Mouse (Mus musculus) olfactory bulb, adult 2 months (tissue): Measurements from ENCODE around the gene Mei1. TPM values are rescaled to one million over a fixed set of nuclear protein-coding genes. Genes with fewer than 3 reads are reported as not detected.

Experiments
- H3K27ac ChIP-seq: fragments of 200-500 bp; 2 replicates; pipeline ENCODE4 v1.5.1; 2012; ENCODE audit warnings: low read depth, low read length; ENCODE audit not compliant: insufficient read depth
- H3K4me1 ChIP-seq: fragments of 200-500 bp; 2 replicates; pipeline ENCODE4 v1.6.1; 2012; ENCODE audit warnings: low read length; ENCODE audit not compliant: control insufficient read depth, insufficient read depth
- H3K4me3 ChIP-seq: fragments of 200-500 bp; 2 replicates; pipeline ENCODE4 v1.5.1; 2012; ENCODE audit warnings: mild to moderate bottlenecking, low read depth, low read length, moderate library complexity; ENCODE audit not compliant: insufficient read depth
- CTCF ChIP-seq: fragments of 200-500 bp; IDR thresholded peaks from 2 replicates; pipeline ENCODE4 v1.5.1; 2012; ENCODE audit warnings: low read depth, mild to moderate bottlenecking, low read length, moderate library complexity; ENCODE audit not compliant: insufficient read depth
- POLR2A ChIP-seq: fragments of 200-500 bp; IDR thresholded peaks from 2 replicates; pipeline ENCODE4 v1.6.1; 2012; ENCODE audit warnings: mild to moderate bottlenecking, low read depth, low read length, moderate library complexity; ENCODE audit not compliant: insufficient read depth
- WGBS: fragments of 180-500 bp; shearing (Covaris S2); methylation state at CpG from one replicate; pipeline ENCODE4 v1.1.7; 2018; 5-methylcytosine and 5-hydroxymethylcytosine counted together
- polyA plus RNA-seq: library from polyadenylated mRNA; stranded (reverse); fragments of >200 nt; gene quantifications from 2 replicates; pipeline ENCODE4 v1.2.4, GENCODE M21; 2012; ENCODE audit warnings: low replicate concordance; ENCODE audit not compliant: missing spikeins, insufficient read depth, insufficient read length

Gene Mei1
- not detected in 2 replicates for polyA plus RNA-seq

DNA sequence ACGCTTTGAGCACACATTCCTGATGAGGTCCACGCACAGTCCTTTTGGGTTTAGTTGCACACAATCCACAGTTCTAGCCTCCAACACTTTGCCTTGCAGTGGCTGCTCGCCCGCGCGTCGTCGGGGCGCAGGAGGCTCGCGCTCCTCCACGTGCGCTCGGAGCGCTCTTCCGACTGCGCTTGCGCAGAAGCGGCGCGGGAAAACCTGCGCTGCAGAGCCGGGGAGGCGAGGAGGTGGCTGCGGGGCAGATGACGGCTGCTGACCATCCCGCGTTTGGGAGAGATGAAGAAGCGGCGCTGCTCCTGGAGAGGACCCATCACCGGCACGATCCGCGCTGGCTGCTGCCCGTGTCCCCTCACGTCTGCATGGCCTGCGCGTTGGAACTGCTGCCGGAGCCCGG lies at the start of gene Mei1:
TSS of gene Mei1 (plus strand) at position 99 of the 400 bp plus-strand sequence.
- 27% methylated on average over 40 of the region's 40 CpGs for WGBS
- H3K27ac ChIP-seq: no peak within 1 kb of the TSS
- H3K4me3 ChIP-seq: no peak within 1 kb of the TSS
- peaks cover 3% of the 10 kb centered on the region; the same call in 1 of the 2 replicates for H3K4me1 ChIP-seq
- TF ChIP-seq POLR2A (no peak), CTCF (no peak)

DNA sequence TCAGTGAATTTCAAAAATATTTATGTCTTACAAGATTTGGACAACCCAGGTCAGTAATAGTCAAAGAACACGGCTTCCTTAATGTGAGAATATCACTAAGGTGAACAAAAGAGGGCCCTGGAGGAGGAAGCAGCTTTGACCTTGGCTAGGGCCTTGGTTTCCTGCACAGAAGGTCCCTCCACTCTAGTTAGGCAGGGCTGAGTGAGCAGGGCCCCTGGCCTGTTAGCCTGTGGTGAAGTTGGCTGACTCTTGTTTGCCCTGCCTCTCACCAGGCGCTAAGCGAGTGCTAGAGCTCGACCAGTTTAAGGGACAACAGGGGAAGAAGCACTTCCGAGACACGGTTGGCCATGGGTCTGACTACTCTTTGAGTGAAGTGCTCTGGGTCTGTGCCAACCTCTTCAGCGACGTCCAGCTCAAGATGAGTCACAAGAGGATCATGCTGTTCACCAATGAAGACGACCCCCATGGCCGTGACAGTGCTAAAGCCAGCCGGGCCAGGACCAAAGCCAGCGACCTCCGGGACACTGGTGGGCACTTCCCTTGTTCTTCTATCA lies 47.2 kb upstream of the Mei1 start:
- TF ChIP-seq CTCF: no peak
- no peak for TF ChIP-seq POLR2A
- no peaks in the 10 kb centered on the region for H3K4me1 ChIP-seq
- no peak overlapping the region for H3K27ac ChIP-seq
- 73% methylated on average over 13 of the region's 13 CpGs for WGBS
- H3K4me3 ChIP-seq: no peak overlapping the region

DNA sequence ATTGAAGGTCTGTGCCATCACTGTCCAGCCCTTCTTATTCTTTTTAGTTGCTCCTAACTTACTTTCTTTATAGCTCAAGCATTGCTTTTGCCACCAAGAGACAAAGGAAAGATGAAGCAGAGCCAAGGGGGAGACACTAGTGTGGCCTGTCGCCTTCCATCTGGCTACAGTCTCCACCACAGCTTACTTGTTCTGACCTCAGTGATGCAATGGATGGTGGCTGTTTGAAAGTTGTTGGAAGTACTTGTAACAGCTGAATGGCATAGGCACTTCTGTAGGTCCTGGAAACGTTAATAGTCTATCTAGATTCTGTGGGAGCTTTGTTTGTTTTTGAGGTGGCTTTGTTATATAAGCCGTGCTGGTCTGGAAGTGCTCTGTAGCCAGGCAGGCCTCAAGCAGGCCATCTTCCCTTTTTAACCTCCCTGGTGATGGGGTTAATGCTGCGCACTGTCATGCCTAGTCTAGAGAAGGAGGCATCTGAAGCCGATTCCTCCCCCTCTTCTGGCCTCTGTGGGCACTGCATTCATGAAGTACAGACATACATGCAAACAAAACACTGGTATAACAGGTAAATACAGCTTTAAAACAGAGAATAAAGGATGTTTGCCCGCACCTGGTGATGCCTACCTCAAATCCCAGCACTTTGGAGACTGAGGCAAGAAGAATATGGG lies 45.7 kb upstream of the Mei1 start:
- Histone ChIP-seq H3K4me1 (no peaks in the 10 kb centered on the region), H3K4me3 (no peak overlapping the region), H3K27ac (no peak overlapping the region)
- WGBS: 87% methylated on average over 6 of the region's 6 CpGs
- TF ChIP-seq POLR2A (no peak), CTCF (no peak)

DNA sequence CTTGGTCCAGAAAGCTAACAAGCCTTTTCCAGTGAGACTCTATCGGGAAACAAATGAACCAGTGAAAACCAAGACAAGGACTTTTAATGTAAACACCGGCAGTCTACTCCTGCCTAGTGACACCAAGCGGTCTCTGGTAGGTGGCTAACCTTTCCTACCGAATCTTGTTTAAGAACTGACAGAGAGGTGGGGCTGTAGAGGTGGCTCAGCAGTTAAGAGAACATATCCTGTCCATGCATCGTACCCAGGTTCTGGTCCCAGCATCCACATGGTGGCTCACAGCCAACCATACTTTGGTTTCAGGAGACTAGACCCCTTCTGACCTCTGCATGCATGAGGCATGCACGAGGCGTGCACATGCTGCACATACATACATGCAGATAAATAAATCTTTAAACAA lies 42.5 kb upstream of the Mei1 start:
- Histone ChIP-seq H3K4me1 (no peaks in the 10 kb centered on the region), H3K4me3 (no peak overlapping the region), H3K27ac (no peak overlapping the region)
- 93% methylated on average over 7 of the region's 7 CpGs for WGBS
- no peak for TF ChIP-seq POLR2A
- no peak for TF ChIP-seq CTCF

DNA sequence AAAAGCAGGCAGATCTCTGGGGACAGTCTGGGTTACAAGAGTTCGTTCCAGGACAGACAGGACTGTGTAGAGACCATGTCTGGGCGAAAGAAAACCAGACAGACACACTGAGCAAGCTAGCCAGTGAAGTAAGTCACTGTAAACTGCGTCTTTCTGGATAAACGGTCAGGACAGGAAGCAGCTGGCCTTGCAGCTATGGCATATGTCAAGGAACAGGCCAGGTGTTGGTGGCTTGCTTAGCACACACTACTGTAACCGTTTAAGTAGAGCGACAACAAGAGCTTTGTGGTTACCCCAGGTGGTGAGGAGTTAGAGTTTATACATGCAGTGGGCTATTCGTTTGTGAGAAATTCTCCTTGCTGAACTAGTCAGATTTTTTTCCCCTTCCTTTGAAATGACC lies 42.1 kb upstream of the Mei1 start:
- Histone ChIP-seq H3K4me1 (no peaks in the 10 kb centered on the region), H3K4me3 (no peak overlapping the region), H3K27ac (no peak overlapping the region)
- TF ChIP-seq CTCF (no peak), POLR2A (no peak)
- 92% methylated on average over 7 of the region's 7 CpGs for WGBS

DNA sequence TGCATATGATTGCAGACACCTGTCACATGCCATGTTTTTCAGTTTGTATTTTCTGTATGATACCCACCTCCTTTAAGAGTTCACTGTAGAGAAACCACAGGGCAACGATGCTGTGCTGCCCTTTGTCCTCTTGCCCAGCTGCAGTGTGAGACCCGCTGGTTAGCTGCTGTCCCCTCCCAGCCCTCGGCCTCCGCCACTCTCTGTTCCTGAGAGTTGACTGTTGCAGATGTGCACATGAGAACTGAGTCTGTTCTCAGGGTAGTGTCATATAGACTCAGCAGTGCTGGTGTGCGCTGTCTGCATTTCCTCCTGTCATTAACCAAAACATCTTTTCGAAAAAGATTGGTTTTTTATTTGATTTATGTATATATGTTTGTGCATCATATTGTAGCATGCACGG lies 37.4 kb upstream of the Mei1 start:
- Histone ChIP-seq H3K4me1 (no peaks in the 10 kb centered on the region), H3K27ac (no peak overlapping the region), H3K4me3 (no peak overlapping the region)
- WGBS: 86% methylated on average over 7 of the region's 7 CpGs
- TF ChIP-seq POLR2A: no peak
- TF ChIP-seq CTCF: no peak

DNA sequence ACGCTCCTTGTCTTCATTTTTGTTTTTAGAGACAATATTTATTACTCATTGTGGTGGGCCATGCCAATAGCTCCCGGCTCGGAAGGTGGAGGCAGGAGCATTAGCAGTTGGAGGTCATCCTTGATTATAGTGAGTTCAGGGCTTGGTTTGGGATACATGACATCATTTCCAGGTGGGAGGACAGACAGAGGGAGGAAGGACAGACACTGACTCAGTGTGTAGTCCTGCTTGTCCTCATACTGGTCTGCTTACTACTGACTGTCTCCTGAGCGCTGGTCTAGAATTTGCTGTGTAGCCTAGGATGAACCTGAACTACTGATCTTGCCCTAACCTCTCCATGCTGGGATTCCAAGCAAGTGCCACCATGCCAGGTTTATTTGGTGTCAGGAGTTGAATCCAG lies 36.0 kb upstream of the Mei1 start, which contains the start of gene Desi1:
TSS of gene Desi1 (minus strand) at position 101 of the 400 bp plus-strand sequence.
- TF ChIP-seq CTCF (no peak), POLR2A (no peak)
- 92% methylated on average over 4 of the region's 4 CpGs for WGBS
- H3K4me1 ChIP-seq: no peaks in the 10 kb centered on the region
- H3K4me3 ChIP-seq: no peak within 1 kb of the TSS
- H3K27ac ChIP-seq: no peak within 1 kb of the TSS

DNA sequence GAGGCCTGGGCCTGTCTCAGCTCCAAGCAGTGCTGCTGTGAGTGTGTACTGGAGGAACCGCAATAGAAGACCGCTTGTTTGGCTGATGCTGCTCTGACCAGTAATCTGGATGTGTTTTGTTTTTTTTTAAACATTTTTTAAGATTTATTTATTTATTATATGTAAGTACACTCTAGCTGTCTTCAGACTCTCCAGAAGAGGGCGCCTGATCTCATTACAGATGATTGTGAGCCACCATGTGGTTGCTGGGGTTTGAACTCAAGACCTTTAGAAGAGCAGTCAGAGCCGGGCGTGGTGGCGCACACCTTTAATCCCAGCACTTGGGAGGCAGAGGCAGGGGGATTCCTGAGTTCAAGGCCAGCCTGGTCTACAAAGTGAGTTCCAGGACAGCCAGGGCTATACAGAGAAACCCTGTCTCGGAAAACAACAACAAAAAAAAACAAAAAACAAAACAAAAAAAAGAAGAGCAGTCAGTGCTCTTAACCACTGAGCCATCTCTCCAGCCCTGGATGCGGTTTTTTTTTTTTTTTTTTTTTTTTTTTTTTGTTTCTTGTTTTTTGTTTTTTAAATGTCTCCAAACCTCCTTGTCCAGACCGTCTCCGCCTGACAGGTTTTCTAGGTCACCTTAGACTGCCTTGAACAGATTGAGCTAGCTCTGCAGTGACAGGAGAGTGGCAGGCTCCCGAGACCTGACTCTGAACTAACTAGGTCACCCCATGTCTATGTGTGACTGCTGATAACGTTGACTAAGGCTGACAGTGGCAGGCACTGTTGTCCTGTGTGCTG lies 33.7 kb upstream of the Mei1 start:
- 78% methylated on average over 12 of the region's 12 CpGs for WGBS
- Histone ChIP-seq H3K4me1 (no peaks in the 10 kb centered on the region), H3K4me3 (no peak overlapping the region), H3K27ac (no peak overlapping the region)
- TF ChIP-seq POLR2A: no peak
- no peak for TF ChIP-seq CTCF

DNA sequence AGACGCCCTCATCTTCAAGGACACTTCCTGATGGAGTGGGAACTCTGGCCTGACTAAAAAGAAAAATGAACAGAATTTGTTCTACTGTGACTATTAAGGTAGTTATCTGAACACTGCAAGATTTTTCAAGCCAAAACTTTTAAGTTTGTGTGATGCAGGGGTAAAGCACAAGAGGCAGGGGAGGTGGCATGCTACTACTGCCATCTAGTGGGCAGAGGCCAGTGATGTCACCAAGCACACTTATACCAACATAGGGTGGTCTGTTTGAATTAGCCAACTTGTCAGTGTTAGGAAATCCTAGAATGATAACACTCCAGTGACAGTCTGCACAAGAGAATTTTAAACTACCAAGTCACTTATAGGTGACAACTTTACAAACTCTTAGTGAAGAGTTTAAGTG lies 29.1 kb upstream of the Mei1 start:
- 92% methylated on average over 1 of the region's 1 CpGs for WGBS
- TF ChIP-seq CTCF: no peak
- TF ChIP-seq POLR2A: no peak
- no peak overlapping the region for H3K27ac ChIP-seq

More for the DNA sequence above, 29.1 kb upstream of the Mei1 start:
- 0 out of 2 replicates have a peak, but pooled peaks cover 2% of the 10 kb centered on the region for H3K4me1 ChIP-seq
- no peak overlapping the region for H3K4me3 ChIP-seq
